Mouse (Mus musculus): Measurements from ENCODE around the gene Syt14. TPM values are rescaled to one million over a fixed set of nuclear protein-coding genes. Genes with fewer than 3 reads are reported as not detected.

Syt14 gene
- 4.3 and 4.5 TPM in 2 replicates for polyA plus RNA-seq (2016; fragmentation: Nextera tagmentation; extraction: Ambion mirVana)

- under 1% methylated on average over 67 of the region's 67 CpGs for WGBS
- Histone ChIP-seq H3K9ac (peak within 1 kb of the TSS; percentile 69), H3K27me3 (no peaks in the 10 kb centered on the region), H3K36me3 (no peaks in the 10 kb centered on the region), H3K4me1 (peaks cover 7% of the 10 kb centered on the region; the same call in 1 of the 2 replicates), H3K4me2 (replicated peaks) (peak within 1 kb of the TSS; percentile 77), H3K27ac (peak within 1 kb of the TSS; percentile 56; the same call in 1 of the 2 replicates), H3K4me3 (peak within 1 kb of the TSS; percentile 69), H3K9me3 (no peaks in the 10 kb centered on the region)
- peak; percentile 95 for ATAC-seq (ENCODE audit: insufficient number of reproducible peaks, insufficient read depth, low FRiP score, low TSS enrichment)
These were observed at the start of gene Syt14 for GRCm38 (mm10) chr1:193035371-193036238. Syt14 (minus strand) TSS chr1:193035775.

- Histone ChIP-seq H3K36me3 (no peaks in the 10 kb centered on the region), H3K4me1 (peaks cover 18% of the 10 kb centered on the region; the same call in 1 of the 2 replicates), H3K9me3 (no peaks in the 10 kb centered on the region), H3K4me2 (replicated peaks) (no peak overlapping the region), H3K4me3 (no peak overlapping the region), H3K27me3 (no peaks in the 10 kb centered on the region), H3K27ac (no peak overlapping the region), H3K9ac (no peak overlapping the region)
- ATAC-seq (ENCODE audit: insufficient number of reproducible peaks, insufficient read depth, low FRiP score, low TSS enrichment), result no peak
- 93% methylated on average over 1 of the region's 1 CpGs for WGBS
These were observed 48.4 kb upstream of the Syt14 start for GRCm38 (mm10) chr1:193084016-193084415.

GRCm38 (mm10) chr1:193083051-193083450, 47.5 kb upstream of the Syt14 start:
- Histone ChIP-seq H3K27ac (no peak overlapping the region), H3K27me3 (no peaks in the 10 kb centered on the region), H3K4me1 (peaks cover 18% of the 10 kb centered on the region; the same call in 1 of the 2 replicates), H3K4me2 (replicated peaks) (no peak overlapping the region), H3K9me3 (no peaks in the 10 kb centered on the region), H3K9ac (no peak overlapping the region), H3K36me3 (no peaks in the 10 kb centered on the region), H3K4me3 (no peak overlapping the region)
- WGBS, result 59% methylated on average over 7 of the region's 7 CpGs
- ATAC-seq (ENCODE audit: insufficient number of reproducible peaks, insufficient read depth, low FRiP score, low TSS enrichment), result no peak

DNA sequence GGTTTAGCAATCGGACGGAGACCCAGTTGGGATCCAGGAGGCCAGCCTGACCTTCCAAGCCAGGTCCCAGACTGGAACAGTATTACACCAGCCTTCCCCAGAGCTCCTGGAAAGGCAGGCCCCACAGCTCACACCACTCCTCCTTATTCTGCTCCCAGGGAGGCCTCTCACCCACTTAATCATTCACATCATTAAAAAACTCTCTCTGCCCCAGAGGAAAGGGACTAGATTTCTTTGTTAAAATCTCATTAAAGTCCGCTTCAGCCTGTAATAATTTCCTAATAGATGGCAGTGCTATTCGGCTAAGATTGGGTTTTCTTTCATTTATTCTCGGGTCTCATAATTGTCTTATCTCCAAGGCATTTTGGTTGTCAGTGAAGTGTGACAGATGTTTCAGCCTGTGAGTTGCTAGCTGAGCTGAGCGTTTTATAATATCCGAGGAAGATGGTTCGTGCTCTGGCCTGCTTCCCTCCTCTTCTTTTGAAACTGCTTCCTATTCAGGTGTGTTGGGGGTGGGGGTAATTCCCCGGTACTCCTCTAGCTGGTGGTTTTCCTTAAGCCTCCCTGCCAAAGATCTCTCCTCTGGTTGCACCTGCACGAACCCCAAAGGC, 46.8 kb upstream of the Syt14 start:
- no peak overlapping the region for H3K4me2 ChIP-seq (replicated peaks)
- no peak for ATAC-seq (ENCODE audit: insufficient number of reproducible peaks, insufficient read depth, low FRiP score, low TSS enrichment)
- no peak overlapping the region for H3K9ac ChIP-seq
- peak overlapping the region; percentile 36; the same call in 1 of the 2 replicates for H3K27ac ChIP-seq
- peaks cover 17% of the 10 kb centered on the region; the same call in 1 of the 2 replicates for H3K4me1 ChIP-seq
- no peaks in the 10 kb centered on the region for H3K9me3 ChIP-seq
- no peaks in the 10 kb centered on the region for H3K36me3 ChIP-seq
- H3K27me3 ChIP-seq, result no peaks in the 10 kb centered on the region
- WGBS, result 53% methylated on average over 10 of the region's 10 CpGs
- H3K4me3 ChIP-seq, result no peak overlapping the region

DNA sequence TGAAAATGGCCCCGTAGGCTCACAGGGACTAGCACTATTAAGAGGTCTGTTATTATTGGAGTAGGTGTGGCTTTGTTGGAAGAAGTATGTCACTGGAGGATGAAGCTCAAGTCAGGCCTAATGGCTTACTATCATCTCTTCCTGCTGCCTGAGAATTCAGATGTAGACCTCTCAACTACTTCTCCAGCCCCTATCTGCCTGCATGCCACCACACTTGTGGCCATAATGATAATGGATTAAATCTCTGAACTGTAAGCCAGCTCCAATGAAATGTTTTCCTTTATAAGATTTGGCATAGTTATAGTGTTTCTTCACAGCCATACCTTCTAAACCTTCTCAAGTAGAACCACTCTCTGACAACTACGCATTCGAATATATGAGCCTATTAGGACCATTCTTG, 27.0 kb upstream of the Syt14 start:
- H3K9me3 ChIP-seq, result no peaks in the 10 kb centered on the region
- no peak overlapping the region for H3K27ac ChIP-seq
- H3K4me1 ChIP-seq, result no peaks in the 10 kb centered on the region
- H3K4me3 ChIP-seq, result no peak overlapping the region
- ATAC-seq (ENCODE audit: insufficient number of reproducible peaks, insufficient read depth, low FRiP score, low TSS enrichment), result no peak
- H3K9ac ChIP-seq, result no peak overlapping the region
- no peaks in the 10 kb centered on the region for H3K36me3 ChIP-seq
- H3K4me2 ChIP-seq (replicated peaks), result no peak overlapping the region
- H3K27me3 ChIP-seq, result no peaks in the 10 kb centered on the region
- WGBS, result 92% methylated on average over 3 of the region's 3 CpGs

- Histone ChIP-seq H3K27ac (no peak overlapping the region), H3K27me3 (no peaks in the 10 kb centered on the region), H3K4me3 (no peak overlapping the region), H3K9ac (no peak overlapping the region), H3K9me3 (no peaks in the 10 kb centered on the region), H3K36me3 (no peaks in the 10 kb centered on the region), H3K4me2 (replicated peaks) (no peak overlapping the region), H3K4me1 (0 out of 2 replicates have a peak, but pooled peaks cover under 1% of the 10 kb centered on the region)
- ATAC-seq (ENCODE audit: insufficient number of reproducible peaks, insufficient read depth, low FRiP score, low TSS enrichment), result no peak
- WGBS, result 88% methylated on average over 2 of the region's 2 CpGs
These were observed 24.6 kb upstream of the Syt14 start for GRCm38 (mm10) chr1:193060167-193060566.

DNA sequence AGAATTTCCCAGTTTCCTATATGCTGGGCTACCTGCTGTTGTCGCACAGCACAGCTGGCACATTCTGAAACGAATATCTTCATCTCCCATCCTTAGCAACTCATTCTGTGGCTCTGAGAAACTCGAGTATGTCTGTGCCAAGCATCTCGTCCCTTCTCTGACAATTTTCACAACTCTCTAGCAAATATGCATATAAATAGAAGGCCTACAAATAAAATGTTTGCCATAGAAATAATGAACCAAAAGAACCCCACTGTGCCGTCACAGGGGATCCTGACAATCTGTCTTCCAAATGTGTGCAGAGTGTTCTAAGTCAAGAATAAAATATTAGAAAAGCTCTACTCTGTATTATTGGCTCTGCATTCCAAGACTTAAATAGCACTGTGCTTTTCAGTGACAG, 24.0 kb upstream of the Syt14 start:
- 74% methylated on average over 5 of the region's 5 CpGs for WGBS
- Histone ChIP-seq H3K27me3 (no peaks in the 10 kb centered on the region), H3K4me3 (no peak overlapping the region), H3K27ac (no peak overlapping the region), H3K36me3 (no peaks in the 10 kb centered on the region), H3K4me1 (0 out of 2 replicates have a peak, but pooled peaks cover 6% of the 10 kb centered on the region), H3K9me3 (no peaks in the 10 kb centered on the region), H3K9ac (no peak overlapping the region), H3K4me2 (replicated peaks) (no peak overlapping the region)
- ATAC-seq (ENCODE audit: insufficient number of reproducible peaks, insufficient read depth, low FRiP score, low TSS enrichment), result no peak

GRCm38 (mm10) chr1:193054401-193054800, 18.8 kb upstream of the Syt14 start:
- H3K27me3 ChIP-seq, result no peaks in the 10 kb centered on the region

DNA sequence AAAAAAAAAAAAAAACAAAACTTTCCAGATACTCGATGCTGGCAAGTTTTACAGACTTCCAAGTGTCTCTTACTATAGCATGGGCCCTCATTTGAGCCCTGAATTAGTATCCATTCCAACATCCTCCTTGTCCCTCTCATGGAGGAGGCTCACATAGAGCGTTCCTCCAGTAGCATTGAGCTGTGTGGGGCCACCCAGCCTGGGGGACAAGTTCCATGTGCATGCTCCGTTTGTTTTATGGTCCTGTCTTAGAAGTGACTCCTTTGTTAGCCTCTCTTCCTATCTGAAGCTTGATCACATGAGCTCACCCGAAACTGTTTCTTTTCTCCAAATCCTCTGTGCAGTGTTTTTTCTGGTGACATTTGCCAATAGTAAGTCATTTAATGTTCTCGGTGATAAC, 17.5 kb upstream of the Syt14 start:
- H3K4me1 ChIP-seq, result peaks cover 12% of the 10 kb centered on the region; the same call in 1 of the 2 replicates
- no peaks in the 10 kb centered on the region for H3K9me3 ChIP-seq
- no peak overlapping the region for H3K4me3 ChIP-seq
- ATAC-seq (ENCODE audit: insufficient number of reproducible peaks, insufficient read depth, low FRiP score, low TSS enrichment), result no peak
- WGBS, result 74% methylated on average over 5 of the region's 5 CpGs
- no peak overlapping the region for H3K9ac ChIP-seq
- H3K27ac ChIP-seq, result no peak overlapping the region
- H3K36me3 ChIP-seq, result no peaks in the 10 kb centered on the region
- H3K27me3 ChIP-seq, result 0 out of 2 replicates have a peak, but pooled peaks cover 2% of the 10 kb centered on the region
- H3K4me2 ChIP-seq (replicated peaks), result no peak overlapping the region

More at GRCm38 (mm10) chr1:193054401-193054800, 18.8 kb upstream of the Syt14 start:
- Histone ChIP-seq H3K9ac (no peak overlapping the region), H3K27ac (no peak overlapping the region), H3K36me3 (no peaks in the 10 kb centered on the region), H3K4me2 (replicated peaks) (no peak overlapping the region), H3K9me3 (no peaks in the 10 kb centered on the region), H3K4me3 (no peak overlapping the region), H3K4me1 (peaks cover 12% of the 10 kb centered on the region; the same call in 1 of the 2 replicates)
- ATAC-seq (ENCODE audit: insufficient number of reproducible peaks, insufficient read depth, low FRiP score, low TSS enrichment), result no peak
- WGBS, result 44% methylated on average over 5 of the region's 5 CpGs

- Histone ChIP-seq H3K9ac (no peak overlapping the region), H3K4me3 (no peak overlapping the region), H3K4me2 (replicated peaks) (no peak overlapping the region), H3K27ac (no peak overlapping the region), H3K36me3 (no peaks in the 10 kb centered on the region), H3K9me3 (no peaks in the 10 kb centered on the region), H3K4me1 (no peaks in the 10 kb centered on the region), H3K27me3 (0 out of 2 replicates have a peak, but pooled peaks cover 2% of the 10 kb centered on the region)
- no peak for ATAC-seq (ENCODE audit: insufficient number of reproducible peaks, insufficient read depth, low FRiP score, low TSS enrichment)
- WGBS, result 89% methylated on average over 4 of the region's 4 CpGs
These were observed 12.0 kb upstream of the Syt14 start for GRCm38 (mm10) chr1:193047616-193048015.

GRCm38 (mm10) chr1:193042760-193043295, 7.3 kb upstream of the Syt14 start:
- Histone ChIP-seq H3K9ac (no peak overlapping the region), H3K9me3 (no peaks in the 10 kb centered on the region), H3K4me3 (no peak overlapping the region), H3K27ac (no peak overlapping the region), H3K27me3 (no peaks in the 10 kb centered on the region), H3K36me3 (no peaks in the 10 kb centered on the region), H3K4me2 (replicated peaks) (no peak overlapping the region), H3K4me1 (no peaks in the 10 kb centered on the region)
- no peak for ATAC-seq (ENCODE audit: insufficient number of reproducible peaks, insufficient read depth, low FRiP score, low TSS enrichment)
- WGBS, result 67% methylated on average over 3 of the region's 3 CpGs
